Mouse (Mus musculus): ENCODE measurements around the gene Atp2c1.

Gene Atp2c1

DNA sequence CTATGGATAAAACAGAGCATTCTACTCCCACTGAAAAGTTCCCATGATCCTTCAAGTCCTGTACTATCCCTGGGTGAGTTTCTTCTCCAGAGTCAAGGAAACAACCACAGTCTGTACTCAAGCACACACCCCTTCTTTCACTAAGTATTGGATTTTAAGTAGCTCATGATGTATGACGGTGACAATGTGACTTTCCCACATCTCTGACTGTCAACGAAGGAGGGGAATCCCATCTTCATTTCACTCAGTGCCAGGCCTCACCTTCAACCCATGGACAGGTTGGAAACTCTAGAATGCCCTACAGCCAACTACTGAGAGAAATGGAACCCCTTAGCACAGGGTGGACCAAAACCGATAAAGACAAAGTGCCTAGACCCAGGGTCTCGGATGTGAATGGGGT, 160.9 kb downstream of the Atp2c1 start:
- DNase-seq (ENCODE audit: low read depth, low spot score): no peak

DNA sequence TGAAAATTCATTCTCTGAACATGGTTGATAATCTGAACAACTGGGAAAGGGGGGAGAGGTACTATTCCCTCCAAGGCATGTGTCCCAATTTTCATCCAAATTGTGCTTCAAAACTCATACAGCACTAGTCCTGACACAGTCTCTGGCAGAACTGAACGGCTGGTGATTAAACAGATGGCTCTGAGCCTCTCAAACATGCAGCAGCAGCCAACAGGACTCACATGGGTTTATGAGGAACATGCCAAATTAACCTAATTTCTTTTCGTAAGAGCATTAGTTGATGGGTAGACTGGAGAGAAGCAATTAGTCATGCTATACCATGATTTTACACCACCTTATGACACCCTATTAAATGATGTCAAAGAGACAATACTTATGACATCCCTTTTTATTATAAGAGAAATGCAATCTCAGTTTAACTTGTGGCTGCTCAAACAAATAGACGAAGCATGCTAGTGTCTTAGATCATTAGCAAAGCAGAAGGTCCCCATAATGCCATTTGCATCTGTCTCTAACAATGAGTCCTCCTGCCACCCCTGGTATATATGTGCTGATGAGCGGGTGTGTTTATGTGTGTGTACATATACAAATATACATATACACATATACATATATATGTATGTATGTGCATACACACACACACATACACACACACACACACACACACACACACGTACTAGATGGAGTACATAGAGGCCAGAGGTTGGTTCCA, 163.4 kb downstream of the Atp2c1 start:
- no peak for DNase-seq (ENCODE audit: low read depth, low spot score)

GRCm38 (mm10) chr9:105362181-105362580, 164.9 kb downstream of the Atp2c1 start:
- DNase-seq (ENCODE audit: low read depth, low spot score): no peak

Measured in 3T3-L1 (cell line).